In genomic region chr1:55696206-55696605, GRCm38 (mm10) we compare ENCODE assay signal across 24 mouse cellular contexts.
"Had no signal": no experiment of that assay in that cellular context is flagged by ENCODE, and none has a peak within 500 bp of the region (broad histone marks: within the 10 kb centered on the region; RNA-seq: fewer than 3 reads in every experiment).

No protein-coding gene starts in this region.

- H3K36me3 ChIP-seq: heart, embryonic 10.5 days; heart, embryonic 12.5 days; hindbrain, embryonic 10.5 days; hindbrain, embryonic 12.5 days; hindbrain, embryonic 15.5 days; limb, embryonic 10.5 days; limb, embryonic 12.5 days; liver, embryonic 13.5 days; liver, embryonic 15.5 days had no signal

- H3K27ac ChIP-seq: gastrocnemius, adult 2 months; heart, embryonic 10.5 days; hindbrain, embryonic 10.5 days; hindbrain, embryonic 12.5 days; hindbrain, embryonic 15.5 days; hindbrain, postnatal 0 days; kidney, postnatal 0 days; layer of hippocampus, adult 2 months; left cerebral cortex, adult 2 months; limb, embryonic 10.5 days; limb, embryonic 12.5 days; liver, embryonic 13.5 days; liver, embryonic 15.5 days had no signal

- ATAC-seq: hindbrain, postnatal 0 days; intestine, embryonic 16.5 days; liver, postnatal 0 days had no signal

- H3K4me2 ChIP-seq: heart, embryonic 12.5 days; hindbrain, embryonic 12.5 days; hindbrain, embryonic 15.5 days; limb, embryonic 12.5 days; liver, embryonic 11.5 days; liver, embryonic 13.5 days; liver, embryonic 15.5 days had no signal

- DNase-seq: gastrocnemius, adult 2 months; gastrocnemius, postnatal 10 days; gastrocnemius, postnatal 25 days; heart, adult 18-20 months; heart, postnatal 10 days; heart, postnatal 4 days; liver; liver, embryonic 13.5 days; liver, postnatal 0 days; lung, adult 2 months had no signal

- H3K9ac ChIP-seq: heart, embryonic 12.5 days; hindbrain, embryonic 12.5 days; hindbrain, embryonic 15.5 days; limb, embryonic 12.5 days; liver, embryonic 13.5 days; liver, embryonic 15.5 days; liver, postnatal 0 days had no signal

- H3K4me3 ChIP-seq: gastrocnemius, adult 2 months; heart, embryonic 10.5 days; heart, embryonic 12.5 days; hindbrain, embryonic 10.5 days; hindbrain, embryonic 12.5 days; hindbrain, embryonic 15.5 days; layer of hippocampus, adult 2 months; left cerebral cortex, adult 2 months; limb, embryonic 10.5 days; limb, embryonic 12.5 days; liver, embryonic 13.5 days; liver, embryonic 15.5 days had no signal

- H3K4me1 ChIP-seq: heart, embryonic 10.5 days; heart, embryonic 12.5 days; limb, embryonic 10.5 days; limb, embryonic 12.5 days; liver, embryonic 13.5 days; liver, embryonic 15.5 days had no signal

- H3K9me3 ChIP-seq: heart, embryonic 10.5 days; heart, embryonic 12.5 days; hindbrain, embryonic 10.5 days; hindbrain, embryonic 12.5 days; hindbrain, embryonic 15.5 days; limb, embryonic 10.5 days; limb, embryonic 12.5 days; liver, embryonic 13.5 days; liver, embryonic 15.5 days had no signal

- H3K27me3 ChIP-seq: heart, embryonic 12.5 days; hindbrain, embryonic 12.5 days; hindbrain, embryonic 15.5 days; limb, embryonic 12.5 days; liver, embryonic 13.5 days; liver, embryonic 15.5 days had no signal
